Comparison of ENCODE assay signal across 18 mouse cellular contexts in genomic region chr9:44253441-44253840, GRCm38 (mm10). TPM values are rescaled to one million over a fixed set of nuclear protein-coding genes. Genes with fewer than 3 reads are reported as not detected.
DNase-seq lines count a peak whose midpoint lies in the region; ATAC-seq and TF ChIP-seq lines count a peak whose summit lies in the region.
"Had no signal": no experiment of that assay in that cellular context is flagged by ENCODE, and none has a peak within 500 bp of the region (broad histone marks: within the 10 kb centered on the region; RNA-seq: fewer than 3 reads in every experiment).

No protein-coding gene starts in this region.

- no peak overlapping the region for H3K27ac ChIP-seq in thymus, adult 2 months (ENCODE audit: control insufficient read depth, insufficient read depth, low read length)
- peak overlapping the region; percentile 77 for H3K27ac ChIP-seq in forebrain, embryonic 15.5 days (replicated peaks)
- peak overlapping the region; percentile 80 for H3K27ac ChIP-seq in midbrain, embryonic 15.5 days
- H3K27ac ChIP-seq in cerebellum, adult 2 months (ENCODE audit: insufficient read depth, low read length) = no peak overlapping the region
- H3K27ac ChIP-seq: stomach, postnatal 0 days had no signal

- H3K9me3 ChIP-seq in forebrain, embryonic 15.5 days = no peaks in the 10 kb centered on the region
- H3K9me3 ChIP-seq in midbrain, embryonic 15.5 days = no peaks in the 10 kb centered on the region

- H3K4me3 ChIP-seq in thymus, adult 2 months (ENCODE audit: control insufficient read depth, insufficient read depth, low read length) = no peak overlapping the region
- no peak overlapping the region for H3K4me3 ChIP-seq in forebrain, embryonic 15.5 days
- no peak overlapping the region for H3K4me3 ChIP-seq in midbrain, embryonic 15.5 days
- H3K4me3 ChIP-seq in cerebellum, adult 2 months (replicated peaks; ENCODE audit: insufficient read depth, low read depth, low read length) = no peak overlapping the region
- H3K4me3 ChIP-seq: myocyte had no signal

- no peak overlapping the region for H3K4me2 ChIP-seq in forebrain, embryonic 15.5 days (replicated peaks)
- H3K4me2 ChIP-seq in midbrain, embryonic 15.5 days = no peak overlapping the region
- H3K4me2 ChIP-seq: liver, embryonic 11.5 days; lung, embryonic 14.5 days had no signal

- ATAC-seq in forebrain, embryonic 15.5 days (replicated peaks) = no peak
- no peak for ATAC-seq in midbrain, embryonic 15.5 days (replicated peaks)

- no peaks in the 10 kb centered on the region for H3K27me3 ChIP-seq in thymus, adult 2 months (ENCODE audit: control insufficient read depth, insufficient read depth, low read length)
- H3K27me3 ChIP-seq in forebrain, embryonic 15.5 days = no peaks in the 10 kb centered on the region
- H3K27me3 ChIP-seq in midbrain, embryonic 15.5 days (replicated peaks) = no peaks in the 10 kb centered on the region
- no peaks in the 10 kb centered on the region for H3K27me3 ChIP-seq in cerebellum, adult 2 months (ENCODE audit: control insufficient read depth, insufficient read depth, low read length)

- no peak overlapping the region for H3K9ac ChIP-seq in forebrain, embryonic 15.5 days (replicated peaks)
- H3K9ac ChIP-seq in midbrain, embryonic 15.5 days = no peak overlapping the region
- H3K9ac ChIP-seq: lung, embryonic 14.5 days had no signal

- peak; percentile 63 for DNase-seq in thymus, adult 2 months
- DNase-seq in thymus, postnatal 0 days (ENCODE audit: low spot score) = no peak
- no peak for DNase-seq in gastrocnemius, adult 18-20 months (ENCODE audit: low spot score)
- no peak for DNase-seq in cerebellum, adult 2 months
- no peak for DNase-seq in Muller cell, postnatal 12 days (ENCODE audit: inconsistent ontology term)
- DNase-seq: cerebellum, postnatal 10 days; lung, embryonic 14.5 days; right cerebral cortex, postnatal 14 days had no signal

- TF ChIP-seq CTCF in thymus, adult 2 months (IDR thresholded peaks at IDR 0.05; ENCODE audit: borderline replicate concordance, control insufficient read depth, extremely low read depth, insufficient read depth, low read length, poor library complexity) = no peak
- TF ChIP-seq CTCF in cerebellum, adult 2 months (IDR thresholded peaks at IDR 0.05; ENCODE audit: borderline replicate concordance, insufficient read depth, low read depth, low read length) = no peak

- no peaks in the 10 kb centered on the region for H3K36me3 ChIP-seq in thymus, adult 2 months (ENCODE audit: control insufficient read depth, insufficient read depth, low read length)
- no peaks in the 10 kb centered on the region for H3K36me3 ChIP-seq in forebrain, embryonic 15.5 days
- H3K36me3 ChIP-seq in midbrain, embryonic 15.5 days (replicated peaks) = no peaks in the 10 kb centered on the region

- 74% methylated on average over 6 of the region's 6 CpGs for WGBS in thymus, adult 2 months
- WGBS in forebrain, embryonic 15.5 days = 70% methylated on average over 6 of the region's 6 CpGs
- WGBS in midbrain, embryonic 15.5 days = 62% methylated on average over 6 of the region's 6 CpGs
- 79% methylated on average over 6 of the region's 6 CpGs for WGBS in cerebellum, adult 2 months

- peaks cover 38% of the 10 kb centered on the region for H3K4me1 ChIP-seq in thymus, adult 2 months (replicated peaks; ENCODE audit: control insufficient read depth, insufficient read depth, low read length)
- H3K4me1 ChIP-seq in forebrain, embryonic 15.5 days = peaks cover 37% of the 10 kb centered on the region
- peaks cover 44% of the 10 kb centered on the region for H3K4me1 ChIP-seq in midbrain, embryonic 15.5 days
- H3K4me1 ChIP-seq in cerebellum, adult 2 months (ENCODE audit: control insufficient read depth, insufficient read depth, low read length) = no peaks in the 10 kb centered on the region

- no peak for TF ChIP-seq POLR2A in thymus, adult 2 months (IDR thresholded peaks at IDR 0.05; ENCODE audit: control insufficient read depth, extremely low read depth, insufficient read depth, low read length, poor library complexity)
- no peak for TF ChIP-seq POLR2A in cerebellum, adult 2 months (IDR thresholded peaks at IDR 0.05; ENCODE audit: borderline replicate concordance, insufficient read depth, low read length)

RNA-seq across cellular contexts. Expression of gene Pdzd3, which starts 2.2 kb away (rescaled TPM):
- 0.55 and 0.59 TPM in 2 replicates for polyA plus RNA-seq in thymus, adult 2 months (2012; rRNA removed)
- polyA plus RNA-seq in thymus, postnatal 0 days (2015; fragmentation: Nextera tagmentation; extraction: Ambion mirVana) = 0.45 and 0.49 TPM in 2 replicates
- 0.59 and 0.61 TPM in 2 replicates for polyA plus RNA-seq in forebrain, embryonic 15.5 days (2015; fragmentation: Nextera tagmentation; extraction: Ambion mirVana)
- 0.44 and 0.96 TPM in 2 replicates for polyA plus RNA-seq in midbrain, embryonic 15.5 days (2015; fragmentation: Nextera tagmentation; extraction: Ambion mirVana)
- 1 to 10 TPM; 1.1 to 1.4 TPM for total RNA-seq in gastrocnemius, adult 18-20 months (2021)
- polyA plus RNA-seq in cerebellum, adult 2 months (2012; rRNA removed) = 0.08 and 0.19 TPM in 2 replicates
- total RNA-seq: adrenal gland, postnatal 36 days; MEL had no signal
- polyA plus RNA-seq: liver, embryonic 11.5 days had no signal

RNA-seq across cellular contexts. Expression of gene Ccdc153, which starts 13.0 kb away (rescaled TPM):
- polyA plus RNA-seq in thymus, adult 2 months (2012; rRNA removed) = 6.1 and 13.0 TPM in 2 replicates
- 8.1 TPM in 2 replicates for polyA plus RNA-seq in thymus, postnatal 0 days (2015; fragmentation: Nextera tagmentation; extraction: Ambion mirVana)
- 0.32 TPM in 1 of 2 replicates, not detected in the other for polyA plus RNA-seq in forebrain, embryonic 15.5 days (2015; fragmentation: Nextera tagmentation; extraction: Ambion mirVana)
- polyA plus RNA-seq in midbrain, embryonic 15.5 days (2015; fragmentation: Nextera tagmentation; extraction: Ambion mirVana) = 0.61 TPM in 1 of 2 replicates, not detected in the other
- total RNA-seq in gastrocnemius, adult 18-20 months (2021) = not detected
- 3.7 and 7.0 TPM in 2 replicates for polyA plus RNA-seq in cerebellum, adult 2 months (2012; rRNA removed)
- total RNA-seq: gastrocnemius, adult 8-10 months; MEL had no signal
- polyA plus RNA-seq: intestine, embryonic 14.5 days; kidney, embryonic 14.5 days; liver, embryonic 11.5 days; lung, embryonic 14.5 days; myocyte; stomach, postnatal 0 days had no signal

RNA-seq across cellular contexts. Expression of gene Nlrx1, which starts 15.0 kb away (rescaled TPM):
- 13.4 and 16.2 TPM in 2 replicates for polyA plus RNA-seq in thymus, adult 2 months (2012; rRNA removed)
- 5.9 and 6.3 TPM in 2 replicates for polyA plus RNA-seq in thymus, postnatal 0 days (2015; fragmentation: Nextera tagmentation; extraction: Ambion mirVana)
- 4.5 and 5.2 TPM in 2 replicates for polyA plus RNA-seq in forebrain, embryonic 15.5 days (2015; fragmentation: Nextera tagmentation; extraction: Ambion mirVana)
- 4.8 and 5.1 TPM in 2 replicates for polyA plus RNA-seq in midbrain, embryonic 15.5 days (2015; fragmentation: Nextera tagmentation; extraction: Ambion mirVana)
- total RNA-seq in gastrocnemius, adult 18-20 months (2021) = 10 to 100 TPM; 21.7 to 21.8 TPM
- 7.9 and 9.9 TPM in 2 replicates for polyA plus RNA-seq in cerebellum, adult 2 months (2012; rRNA removed)

RNA-seq across cellular contexts. Expression of gene Cbl, which starts 19.6 kb away (rescaled TPM):
- 132 and 194 TPM in 2 replicates for polyA plus RNA-seq in thymus, adult 2 months (2012; rRNA removed)
- 51.9 and 60.4 TPM in 2 replicates for polyA plus RNA-seq in thymus, postnatal 0 days (2015; fragmentation: Nextera tagmentation; extraction: Ambion mirVana)
- 25.7 and 26.4 TPM in 2 replicates for polyA plus RNA-seq in forebrain, embryonic 15.5 days (2015; fragmentation: Nextera tagmentation; extraction: Ambion mirVana)
- 24.4 and 26.2 TPM in 2 replicates for polyA plus RNA-seq in midbrain, embryonic 15.5 days (2015; fragmentation: Nextera tagmentation; extraction: Ambion mirVana)
- total RNA-seq in gastrocnemius, adult 18-20 months (2021) = 1 to 10 TPM; 7.1 to 7.5 TPM
- 14.5 and 15.3 TPM in 2 replicates for polyA plus RNA-seq in cerebellum, adult 2 months (2012; rRNA removed)

RNA-seq across cellular contexts. Expression of gene Abcg4, which starts 35.0 kb away (rescaled TPM):
- 1.2 and 2.7 TPM in 2 replicates for polyA plus RNA-seq in thymus, adult 2 months (2012; rRNA removed)
- 0.09 and 0.12 TPM in 2 replicates for polyA plus RNA-seq in thymus, postnatal 0 days (2015; fragmentation: Nextera tagmentation; extraction: Ambion mirVana)
- polyA plus RNA-seq in forebrain, embryonic 15.5 days (2015; fragmentation: Nextera tagmentation; extraction: Ambion mirVana) = 14.2 and 15.6 TPM in 2 replicates
- polyA plus RNA-seq in midbrain, embryonic 15.5 days (2015; fragmentation: Nextera tagmentation; extraction: Ambion mirVana) = 30.4 and 31.1 TPM in 2 replicates
- under 1 TPM; 0.32 to 0.59 TPM for total RNA-seq in gastrocnemius, adult 18-20 months (2021)
- polyA plus RNA-seq in cerebellum, adult 2 months (2012; rRNA removed) = 105 and 120 TPM in 2 replicates

Comparison
In these comparisons a context has a peak if more than half of its experiments do, and no peak if none do; other contexts are left out.
1. H3K27ac ChIP-seq: peak in forebrain, embryonic 15.5 days (single experiment) and midbrain, embryonic 15.5 days (single experiment); none in thymus, adult 2 months (single experiment) and cerebellum, adult 2 months (single experiment).